Mouse (Mus musculus) lung, embryonic 14.5 days (tissue): ENCODE results near the gene Nmrk1. TPM values are rescaled to one million over a fixed set of nuclear protein-coding genes. Genes with fewer than 3 reads are reported as not detected.

Experiments
- ATAC-seq: fragments of 200-750 bp; cut with Nextera tagmentation; 2 replicates; pipeline ENCODE4 v1.8.0; 2017; ENCODE audit warnings: mild to moderate bottlenecking, moderate TSS enrichment, moderate library complexity; ENCODE audit not compliant: insufficient read depth
- DNase-seq: peaks from one replicate; pipeline ENCODE4 v3.0.0-alpha.2; 2015
- H3K27ac ChIP-seq: fragments of 300-500 bp; sonication (generic); 2 replicates; pipeline ENCODE4 v1.5.1; 2014; ENCODE audit warnings: low read depth, mild to moderate bottlenecking, moderate library complexity
- H3K27me3 ChIP-seq: fragments of 300-500 bp; sonication (generic); 2 replicates; pipeline ENCODE4 v1.6.1; 2014; ENCODE audit warnings: low read length, control low read depth; ENCODE audit not compliant: insufficient read depth
- H3K36me3 ChIP-seq: fragments of 300-500 bp; sonication (generic); 2 replicates; pipeline ENCODE4 v1.6.1; 2014; ENCODE audit warnings: control low read depth; ENCODE audit not compliant: insufficient read depth
- H3K4me1 ChIP-seq: fragments of 300-500 bp; sonication (generic); 2 replicates; pipeline ENCODE4 v1.6.1; 2014; ENCODE audit warnings: antibody characterized with exemption, control low read depth; ENCODE audit not compliant: insufficient read depth
- H3K4me2 ChIP-seq: fragments of 300-500 bp; sonication (generic); 2 replicates; pipeline ENCODE4 v1.6.1; 2014; ENCODE audit warnings: mild to moderate bottlenecking
- H3K4me3 ChIP-seq: fragments of 300-500 bp; sonication (generic); 2 replicates; pipeline ENCODE4 v1.5.1; 2014; ENCODE audit warnings: low read depth, low read length
- H3K9ac ChIP-seq: fragments of 300-500 bp; sonication (generic); 2 replicates; pipeline ENCODE4 v1.6.1; 2014
- H3K9me3 ChIP-seq: fragments of 300-500 bp; sonication (generic); 2 replicates; pipeline ENCODE4 v1.6.1; 2016; ENCODE audit warnings: low read depth, low read length, control low read depth
- CTCF ChIP-seq: IDR thresholded peaks from 2 replicates; pipeline ENCODE4 v1.5.1; 2016; ENCODE audit warnings: antibody characterized with exemption, low read depth
- WGBS: fragments of 180-500 bp; shearing (Covaris S2); extraction: QIAGEN DNeasy Blood & Tissue Kit; methylation state at CpG from one replicate; pipeline ENCODE4 v1.1.7; 2014; 5-methylcytosine and 5-hydroxymethylcytosine counted together
- polyA plus RNA-seq: library from polyadenylated mRNA; unstranded; fragments of >200 nt; fragmentation: Nextera tagmentation; extraction: Ambion mirVana; gene quantifications from 2 replicates; pipeline ENCODE4 v1.2.1, GENCODE M21; 2014

Gene Nmrk1
- polyA plus RNA-seq, 1 experiment from 2014 or later, result 8.4 TPM

DNA sequence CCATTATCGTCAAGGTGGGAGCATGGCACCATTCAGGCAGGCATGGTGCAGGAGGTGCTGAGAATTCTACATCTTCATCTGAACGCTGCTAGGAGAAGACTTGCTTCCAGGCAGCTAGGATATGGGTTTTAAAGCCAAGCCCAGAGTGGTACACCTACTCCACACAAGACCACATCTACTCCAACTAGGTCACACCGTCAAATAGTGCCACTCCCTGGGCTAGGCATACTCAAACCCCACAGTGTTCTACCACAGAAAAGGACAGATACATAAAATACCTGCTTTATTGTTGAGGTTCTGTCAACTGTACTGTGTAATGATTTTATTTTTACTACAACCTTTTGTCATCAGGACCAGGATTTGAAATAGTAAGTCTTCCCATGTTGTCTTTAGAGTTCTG is 63.4 kb downstream of the Nmrk1 start:
- no peak for TF ChIP-seq CTCF
- H3K4me3 ChIP-seq, result no peak overlapping the region
- DNase-seq, result no peak
- no peaks in the 10 kb centered on the region for H3K4me1 ChIP-seq
- no peaks in the 10 kb centered on the region for H3K27me3 ChIP-seq
- 88% methylated on average over 3 of the region's 3 CpGs for WGBS
- no peak overlapping the region for H3K4me2 ChIP-seq
- H3K9ac ChIP-seq, result no peak overlapping the region
- no peak for ATAC-seq
- no peak overlapping the region for H3K27ac ChIP-seq
- no peaks in the 10 kb centered on the region for H3K9me3 ChIP-seq
- H3K36me3 ChIP-seq, result peaks cover 22% of the 10 kb centered on the region

DNA sequence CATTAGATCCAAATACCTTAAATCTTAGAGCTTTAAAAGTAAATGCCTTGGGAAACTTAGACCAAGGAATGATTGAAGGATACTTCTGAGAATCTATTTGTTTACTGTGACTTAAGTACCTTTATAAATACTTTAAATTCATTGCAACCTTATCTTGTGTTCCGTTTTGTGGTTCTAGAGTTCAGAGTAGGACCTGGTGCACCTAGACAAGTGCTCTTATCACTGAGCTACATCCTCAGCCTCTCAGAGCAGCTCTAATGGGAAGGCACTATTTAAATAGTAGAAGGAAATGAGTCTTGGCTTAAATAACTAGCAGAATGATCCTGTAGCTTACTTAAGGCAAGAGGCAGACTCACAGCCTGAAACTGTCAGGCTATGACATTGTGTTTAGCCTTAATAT is 63.8 kb downstream of the Nmrk1 start:
- no peak for DNase-seq
- no peak overlapping the region for H3K27ac ChIP-seq
- no peaks in the 10 kb centered on the region for H3K9me3 ChIP-seq
- ATAC-seq, result no peak
- WGBS, result 54% methylated on average over 1 of the region's 1 CpGs
- H3K4me1 ChIP-seq, result no peaks in the 10 kb centered on the region
- H3K4me2 ChIP-seq, result no peak overlapping the region
- no peak overlapping the region for H3K9ac ChIP-seq
- H3K36me3 ChIP-seq, result peaks cover 22% of the 10 kb centered on the region
- no peaks in the 10 kb centered on the region for H3K27me3 ChIP-seq
- H3K4me3 ChIP-seq, result no peak overlapping the region
- TF ChIP-seq CTCF, result no peak

Other genes starting within 250 kb of the Nmrk1 start
- 72.9 and 75.1 TPM in 2 replicates for gene Ostf1, start 127 bp upstream of the Nmrk1 start, polyA plus RNA-seq
- 37.8 and 44.0 TPM in 2 replicates for gene Carnmt1, start 38.8 kb downstream of the Nmrk1 start, polyA plus RNA-seq
- gene D030056L22Rik, start 81.2 kb downstream of the Nmrk1 start, polyA plus RNA-seq, result 42.4 and 43.4 TPM in 2 replicates
- 0.68 and 1.0 TPM in 2 replicates for gene Trpm6, start 118.0 kb downstream of the Nmrk1 start, polyA plus RNA-seq